Mouse (Mus musculus): ENCODE data around the gene Mrvi1. TPM values are rescaled to one million over a fixed set of nuclear protein-coding genes. Genes with fewer than 3 reads are reported as not detected.
A peak's percentile ranks its signal among the peaks of the same experiment; 100 is the strongest.

Gene Mrvi1
- polyA plus RNA-seq, 1 experiment: 9.7 TPM

- WGBS: 87% methylated on average over 1 of the region's 1 CpGs
- H3K4me1 ChIP-seq (ENCODE audit: control insufficient read depth, insufficient read depth, low read length): peaks cover 2% of the 10 kb centered on the region; the same call in 1 of the 2 replicates
- no peak for DNase-seq
- H3K27me3 ChIP-seq (replicated peaks; ENCODE audit: control insufficient read depth, insufficient read depth, low read length): no peaks in the 10 kb centered on the region
- no peaks in the 10 kb centered on the region for H3K36me3 ChIP-seq (ENCODE audit: control insufficient read depth, insufficient read depth, low read length)
- H3K4me3 ChIP-seq (ENCODE audit: insufficient read depth, low read depth, low read length): no peak overlapping the region
- TF ChIP-seq CTCF (conservative IDR thresholded peaks at IDR 0.05; ENCODE audit: insufficient read depth, insufficient read length, low read depth, low read length): no peak
- TF ChIP-seq POLR2A (IDR thresholded peaks at IDR 0.05; ENCODE audit: low read depth, low read length): no peak
- H3K27ac ChIP-seq (ENCODE audit: insufficient read depth, low read depth, low read length): no peak overlapping the region
Measured at GRCm38 (mm10) chr7:110848371-110848770, 133.9 kb downstream of the Mrvi1 start.

- Histone ChIP-seq H3K4me1 (ENCODE audit: control insufficient read depth, insufficient read depth, low read length) (peaks cover 5% of the 10 kb centered on the region; the same call in 1 of the 2 replicates), H3K4me3 (ENCODE audit: insufficient read depth, low read depth, low read length) (no peak overlapping the region), H3K27ac (ENCODE audit: insufficient read depth, low read depth, low read length) (no peak overlapping the region), H3K36me3 (ENCODE audit: control insufficient read depth, insufficient read depth, low read length) (no peaks in the 10 kb centered on the region), H3K27me3 (replicated peaks; ENCODE audit: control insufficient read depth, insufficient read depth, low read length) (no peaks in the 10 kb centered on the region)
- WGBS: 79% methylated on average over 2 of the region's 2 CpGs
- no peak for TF ChIP-seq CTCF (conservative IDR thresholded peaks at IDR 0.05; ENCODE audit: insufficient read depth, insufficient read length, low read depth, low read length)
- TF ChIP-seq POLR2A (IDR thresholded peaks at IDR 0.05; ENCODE audit: low read depth, low read length): no peak
- DNase-seq: no peak
Measured at GRCm38 (mm10) chr7:110847321-110847720, 134.9 kb downstream of the Mrvi1 start.

GRCm38 (mm10) chr7:110843916-110844874 lies 138.1 kb downstream of the Mrvi1 start, which contains the start of gene Rnf141:
Rnf141 (minus strand) TSS chr7:110844457.
- peak within 1 kb of the TSS; percentile 71 for H3K4me3 ChIP-seq (ENCODE audit: insufficient read depth, low read depth, low read length)
- peak within 1 kb of the TSS; percentile 59 for H3K27ac ChIP-seq (ENCODE audit: insufficient read depth, low read depth, low read length)
- DNase-seq: peak; percentile 95
- WGBS: under 1% methylated on average over 42 of the region's 42 CpGs
- peaks cover 5% of the 10 kb centered on the region; the same call in 1 of the 2 replicates for H3K4me1 ChIP-seq (ENCODE audit: control insufficient read depth, insufficient read depth, low read length)
- peak; percentile 60 for TF ChIP-seq CTCF (conservative IDR thresholded peaks at IDR 0.05; ENCODE audit: insufficient read depth, insufficient read length, low read depth, low read length)
- TF ChIP-seq POLR2A (IDR thresholded peaks at IDR 0.05; ENCODE audit: low read depth, low read length): no peak
- H3K36me3 ChIP-seq (ENCODE audit: control insufficient read depth, insufficient read depth, low read length): no peaks in the 10 kb centered on the region
- H3K27me3 ChIP-seq (replicated peaks; ENCODE audit: control insufficient read depth, insufficient read depth, low read length): no peaks in the 10 kb centered on the region

GRCm38 (mm10) chr7:110840332-110840731 lies 141.9 kb downstream of the Mrvi1 start:
- H3K4me1 ChIP-seq (ENCODE audit: control insufficient read depth, insufficient read depth, low read length): peaks cover 5% of the 10 kb centered on the region; the same call in 1 of the 2 replicates
- H3K36me3 ChIP-seq (ENCODE audit: control insufficient read depth, insufficient read depth, low read length): no peaks in the 10 kb centered on the region
- 79% methylated on average over 4 of the region's 4 CpGs for WGBS
- no peak for DNase-seq
- H3K27me3 ChIP-seq (replicated peaks; ENCODE audit: control insufficient read depth, insufficient read depth, low read length): no peaks in the 10 kb centered on the region
- no peak overlapping the region for H3K27ac ChIP-seq (ENCODE audit: insufficient read depth, low read depth, low read length)
- H3K4me3 ChIP-seq (ENCODE audit: insufficient read depth, low read depth, low read length): no peak overlapping the region
- no peak for TF ChIP-seq CTCF (conservative IDR thresholded peaks at IDR 0.05; ENCODE audit: insufficient read depth, insufficient read length, low read depth, low read length)
- no peak for TF ChIP-seq POLR2A (IDR thresholded peaks at IDR 0.05; ENCODE audit: low read depth, low read length)

- Histone ChIP-seq H3K27me3 (replicated peaks; ENCODE audit: control insufficient read depth, insufficient read depth, low read length) (no peaks in the 10 kb centered on the region), H3K36me3 (ENCODE audit: control insufficient read depth, insufficient read depth, low read length) (no peaks in the 10 kb centered on the region), H3K27ac (ENCODE audit: insufficient read depth, low read depth, low read length) (no peak overlapping the region), H3K4me1 (ENCODE audit: control insufficient read depth, insufficient read depth, low read length) (no peaks in the 10 kb centered on the region; the same call in 1 of the 2 replicates), H3K4me3 (ENCODE audit: insufficient read depth, low read depth, low read length) (no peak overlapping the region)
- no peak for TF ChIP-seq CTCF (conservative IDR thresholded peaks at IDR 0.05; ENCODE audit: insufficient read depth, insufficient read length, low read depth, low read length)
- TF ChIP-seq POLR2A (IDR thresholded peaks at IDR 0.05; ENCODE audit: low read depth, low read length): no peak
- 40% methylated on average over 3 of the region's 3 CpGs for WGBS
- no peak for DNase-seq
Measured at GRCm38 (mm10) chr7:110834522-110834921, 147.7 kb downstream of the Mrvi1 start.

GRCm38 (mm10) chr7:110834018-110834417 lies 148.2 kb downstream of the Mrvi1 start:
- no peaks in the 10 kb centered on the region; the same call in 1 of the 2 replicates for H3K4me1 ChIP-seq (ENCODE audit: control insufficient read depth, insufficient read depth, low read length)
- TF ChIP-seq CTCF (conservative IDR thresholded peaks at IDR 0.05; ENCODE audit: insufficient read depth, insufficient read length, low read depth, low read length): no peak
- no peak overlapping the region for H3K27ac ChIP-seq (ENCODE audit: insufficient read depth, low read depth, low read length)
- 98% methylated on average over 1 of the region's 1 CpGs for WGBS
- no peak overlapping the region for H3K4me3 ChIP-seq (ENCODE audit: insufficient read depth, low read depth, low read length)
- DNase-seq: no peak
- no peaks in the 10 kb centered on the region for H3K27me3 ChIP-seq (replicated peaks; ENCODE audit: control insufficient read depth, insufficient read depth, low read length)
- H3K36me3 ChIP-seq (ENCODE audit: control insufficient read depth, insufficient read depth, low read length): no peaks in the 10 kb centered on the region

GRCm38 (mm10) chr7:110833024-110833423 lies 149.2 kb downstream of the Mrvi1 start:
- no peak overlapping the region for H3K4me3 ChIP-seq (ENCODE audit: insufficient read depth, low read depth, low read length)
- peaks cover 1% of the 10 kb centered on the region; the same call in 1 of the 2 replicates for H3K36me3 ChIP-seq (ENCODE audit: control insufficient read depth, insufficient read depth, low read length)
- 73% methylated on average over 1 of the region's 1 CpGs for WGBS
- no peak overlapping the region for H3K27ac ChIP-seq (ENCODE audit: insufficient read depth, low read depth, low read length)
- no peaks in the 10 kb centered on the region for H3K27me3 ChIP-seq (replicated peaks; ENCODE audit: control insufficient read depth, insufficient read depth, low read length)
- no peaks in the 10 kb centered on the region; the same call in 1 of the 2 replicates for H3K4me1 ChIP-seq (ENCODE audit: control insufficient read depth, insufficient read depth, low read length)
- no peak for DNase-seq
- TF ChIP-seq CTCF (conservative IDR thresholded peaks at IDR 0.05; ENCODE audit: insufficient read depth, insufficient read length, low read depth, low read length): no peak
- TF ChIP-seq POLR2A (IDR thresholded peaks at IDR 0.05; ENCODE audit: low read depth, low read length): no peak
